Mouse (Mus musculus) midbrain, embryonic 11.5 days (tissue): Measurements from ENCODE around the gene Rere. TPM values are rescaled to one million over a fixed set of nuclear protein-coding genes. Genes with fewer than 3 reads are reported as not detected.

Source experiments
- ATAC-seq: fragments of 200-750 bp; cut with Nextera tagmentation; 2 replicates; pipeline ENCODE4 v1.8.0; 2017; ENCODE audit warnings: moderate TSS enrichment, moderate library complexity; ENCODE audit not compliant: low FRiP score
- DNase-seq: peaks from one replicate; pipeline ENCODE4 v3.0.0; 2015; ENCODE audit warnings: low spot score; ENCODE audit errors: missing footprints
- H3K27ac ChIP-seq: fragments of 300-500 bp; sonication (generic); 2 replicates; pipeline ENCODE4 v1.5.1; 2014; ENCODE audit warnings: low read depth, low read length
- H3K27me3 ChIP-seq: fragments of 300-500 bp; sonication (generic); 2 replicates; pipeline ENCODE4 v1.6.1; 2014; ENCODE audit warnings: mild to moderate bottlenecking, low read length, moderate library complexity, mixed read lengths; ENCODE audit not compliant: control insufficient read depth, insufficient read depth
- H3K36me3 ChIP-seq: fragments of 300-500 bp; sonication (generic); 2 replicates; pipeline ENCODE4 v1.6.1; 2014; ENCODE audit warnings: mild to moderate bottlenecking, low read length, moderate library complexity, mixed read lengths; ENCODE audit not compliant: control insufficient read depth, insufficient read depth
- H3K4me1 ChIP-seq: fragments of 300-500 bp; sonication (generic); 2 replicates; pipeline ENCODE4 v1.6.1; 2014; ENCODE audit warnings: low read length; ENCODE audit not compliant: control insufficient read depth, insufficient read depth
- H3K4me2 ChIP-seq: fragments of 300-500 bp; sonication (generic); 2 replicates; pipeline ENCODE4 v1.6.1; 2014; ENCODE audit warnings: mild to moderate bottlenecking, moderate library complexity
- H3K4me3 ChIP-seq: fragments of 300-500 bp; sonication (generic); 2 replicates; pipeline ENCODE4 v1.5.1; 2014; ENCODE audit warnings: low read depth, low read length
- H3K9ac ChIP-seq: fragments of 300-500 bp; sonication (generic); 2 replicates; pipeline ENCODE4 v1.6.1; 2014; ENCODE audit warnings: low read length
- H3K9me3 ChIP-seq: fragments of 300-500 bp; sonication (generic); 2 replicates; pipeline ENCODE4 v1.6.1; 2016; ENCODE audit warnings: low read length; ENCODE audit not compliant: control insufficient read depth
- WGBS: fragments of 180-500 bp; shearing (Covaris S2); extraction: QIAGEN DNeasy Blood & Tissue Kit; methylation state at CpG from one replicate; pipeline ENCODE4 v1.1.7; 2014; 5-methylcytosine and 5-hydroxymethylcytosine counted together
- polyA plus RNA-seq: library from polyadenylated mRNA; unstranded; fragments of >200 nt; fragmentation: Nextera tagmentation; extraction: Ambion mirVana; gene quantifications from 2 replicates; pipeline ENCODE4 v1.2.1, GENCODE M21; 2014

Gene Rere
- polyA plus RNA-seq, 1 experiment from 2014 or later: 34.2 TPM

DNA sequence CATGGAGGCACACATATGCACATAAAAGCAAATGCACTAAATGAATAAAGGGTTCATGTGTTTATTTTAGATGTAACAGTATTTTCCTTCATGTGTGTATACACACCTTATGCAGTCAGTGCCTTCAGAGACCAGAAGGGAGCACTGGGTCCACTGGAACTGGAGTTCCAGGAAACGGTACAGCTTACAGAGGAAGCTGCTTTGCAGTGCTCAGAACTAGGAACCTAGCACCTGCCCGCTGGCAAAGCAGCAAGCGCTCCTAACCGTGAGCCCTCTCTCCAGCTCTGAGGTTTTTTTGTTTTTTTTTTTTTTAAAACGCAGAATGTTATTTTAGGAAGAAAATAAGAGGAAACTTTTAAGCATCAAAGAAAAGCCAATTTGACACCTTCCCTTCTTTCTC is 124.3 kb downstream of the Rere start:
- H3K36me3 ChIP-seq: peaks cover 5% of the 10 kb centered on the region; the same call in 1 of the 2 replicates
- no peak overlapping the region for H3K4me3 ChIP-seq
- peaks cover 14% of the 10 kb centered on the region for H3K4me1 ChIP-seq
- no peak for DNase-seq
- ATAC-seq: no peak
- no peaks in the 10 kb centered on the region for H3K9me3 ChIP-seq
- H3K4me2 ChIP-seq: no peak overlapping the region
- WGBS: 72% methylated on average over 5 of the region's 5 CpGs
- H3K27ac ChIP-seq: no peak overlapping the region
- no peaks in the 10 kb centered on the region for H3K27me3 ChIP-seq
- no peak overlapping the region for H3K9ac ChIP-seq

- no peak overlapping the region for H3K4me3 ChIP-seq
Measured at GRCm38 (mm10) chr4:150406320-150406719, 124.9 kb downstream of the Rere start.

DNA sequence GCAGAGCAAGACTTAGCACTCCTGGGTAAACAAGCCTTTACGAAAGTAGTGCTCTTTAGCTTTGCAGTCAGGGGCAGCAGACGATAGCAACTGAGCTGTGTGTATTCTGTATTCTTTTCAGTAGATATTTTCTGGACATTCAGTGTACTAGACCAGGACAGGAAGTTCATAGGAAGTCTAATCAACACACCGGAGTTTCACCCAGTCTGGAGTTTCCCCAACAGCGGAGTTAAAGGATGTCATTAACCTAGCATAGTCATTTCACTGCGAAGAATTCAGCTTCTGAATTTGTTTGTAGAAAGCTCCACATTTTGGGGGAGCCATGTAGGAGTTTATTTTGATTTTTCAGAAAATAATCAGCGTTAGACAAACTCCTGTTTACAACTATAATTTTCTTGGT is 125.4 kb downstream of the Rere start:
- Histone ChIP-seq H3K36me3 (peaks cover 5% of the 10 kb centered on the region; the same call in 1 of the 2 replicates), H3K9ac (no peak overlapping the region), H3K27ac (no peak overlapping the region), H3K4me3 (no peak overlapping the region), H3K4me1 (peaks cover 14% of the 10 kb centered on the region), H3K4me2 (no peak overlapping the region), H3K9me3 (no peaks in the 10 kb centered on the region), H3K27me3 (no peaks in the 10 kb centered on the region)
- ATAC-seq (no peak), DNase-seq (no peak)
- WGBS: 91% methylated on average over 6 of the region's 6 CpGs

More at GRCm38 (mm10) chr4:150406320-150406719, 124.9 kb downstream of the Rere start:
- H3K36me3 ChIP-seq: peaks cover 5% of the 10 kb centered on the region; the same call in 1 of the 2 replicates
- H3K27ac ChIP-seq: no peak overlapping the region
- H3K27me3 ChIP-seq: no peaks in the 10 kb centered on the region
- ATAC-seq (no peak), DNase-seq (no peak)
- peaks cover 14% of the 10 kb centered on the region for H3K4me1 ChIP-seq
- H3K9me3 ChIP-seq: no peaks in the 10 kb centered on the region
- WGBS: 58% methylated on average over 21 of the region's 21 CpGs
- no peak overlapping the region for H3K9ac ChIP-seq
- no peak overlapping the region for H3K4me2 ChIP-seq

DNA sequence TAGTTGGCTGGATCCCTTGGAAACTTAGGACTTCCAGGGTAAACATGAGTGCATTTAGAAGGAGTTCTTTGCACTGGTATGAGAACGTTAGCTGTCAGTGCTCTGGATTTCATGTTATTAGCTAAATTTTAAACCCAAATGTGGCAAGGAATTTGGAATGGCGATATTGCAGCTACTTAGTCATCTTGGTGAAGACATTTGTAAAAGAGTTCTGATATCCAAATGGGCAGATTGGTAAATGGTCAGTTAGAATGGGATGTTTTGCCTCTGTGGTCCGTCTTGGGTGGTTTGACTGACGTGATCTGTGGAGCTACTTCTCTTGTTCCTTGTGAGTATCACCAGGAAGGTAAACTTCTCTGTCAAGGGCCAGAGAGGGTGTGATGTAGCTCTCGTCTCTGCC is 132.8 kb downstream of the Rere start:
- WGBS: 79% methylated on average over 5 of the region's 5 CpGs
- no peak overlapping the region for H3K27ac ChIP-seq
- H3K4me3 ChIP-seq: no peak overlapping the region
- no peaks in the 10 kb centered on the region for H3K4me1 ChIP-seq
- ATAC-seq (no peak), DNase-seq (no peak)
- H3K36me3 ChIP-seq: peaks cover 3% of the 10 kb centered on the region; the same call in 1 of the 2 replicates
- H3K9me3 ChIP-seq: no peaks in the 10 kb centered on the region
- no peak overlapping the region for H3K9ac ChIP-seq
- no peak overlapping the region for H3K4me2 ChIP-seq
- no peaks in the 10 kb centered on the region for H3K27me3 ChIP-seq

DNA sequence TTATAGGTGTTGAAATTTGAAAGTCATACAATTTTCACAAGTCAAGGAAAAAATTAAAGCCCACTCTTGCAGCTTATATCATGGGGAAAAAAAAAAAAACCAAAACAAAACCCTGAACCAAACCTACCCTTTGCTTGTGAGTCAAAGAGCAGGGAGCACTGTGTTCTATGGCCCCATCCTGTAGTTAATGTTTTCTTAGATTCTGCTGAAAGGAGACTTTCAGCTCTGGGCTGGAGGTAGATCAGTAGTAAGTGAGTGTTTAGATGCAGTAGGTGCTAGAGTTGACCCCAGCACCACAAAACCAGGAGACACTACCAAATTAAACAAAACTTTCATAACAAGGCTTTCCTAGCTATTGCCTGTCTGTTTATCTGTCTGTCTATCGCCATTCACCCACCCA is 133.3 kb downstream of the Rere start:
- Histone ChIP-seq H3K4me1 (no peaks in the 10 kb centered on the region), H3K9ac (no peak overlapping the region)
- WGBS: 97% methylated on average over 1 of the region's 1 CpGs

GRCm38 (mm10) chr4:150415227-150415969 is 134.0 kb downstream of the Rere start:
- no peak overlapping the region for H3K27ac ChIP-seq

More for the DNA sequence above, 133.3 kb downstream of the Rere start:
- no peak for DNase-seq
- Histone ChIP-seq H3K36me3 (peaks cover 3% of the 10 kb centered on the region; the same call in 1 of the 2 replicates), H3K27ac (no peak overlapping the region), H3K4me3 (no peak overlapping the region), H3K4me2 (no peak overlapping the region), H3K9me3 (no peaks in the 10 kb centered on the region), H3K27me3 (no peaks in the 10 kb centered on the region)
- no peak for ATAC-seq

GRCm38 (mm10) chr4:150420576-150421263 is 139.3 kb downstream of the Rere start:
- no peak overlapping the region for H3K27ac ChIP-seq
- no peak for ATAC-seq

More at GRCm38 (mm10) chr4:150415227-150415969, 134.0 kb downstream of the Rere start:
- no peak overlapping the region for H3K4me2 ChIP-seq
- no peaks in the 10 kb centered on the region for H3K36me3 ChIP-seq
- H3K27me3 ChIP-seq: no peaks in the 10 kb centered on the region
- DNase-seq: no peak
- no peak overlapping the region for H3K9ac ChIP-seq
- no peak overlapping the region for H3K4me3 ChIP-seq
- whole genome bisulfite sequencing: 65% methylated on average over 10 of the region's 10 CpGs
- no peak for ATAC-seq
- H3K9me3 ChIP-seq: no peaks in the 10 kb centered on the region
- no peaks in the 10 kb centered on the region for H3K4me1 ChIP-seq

DNA sequence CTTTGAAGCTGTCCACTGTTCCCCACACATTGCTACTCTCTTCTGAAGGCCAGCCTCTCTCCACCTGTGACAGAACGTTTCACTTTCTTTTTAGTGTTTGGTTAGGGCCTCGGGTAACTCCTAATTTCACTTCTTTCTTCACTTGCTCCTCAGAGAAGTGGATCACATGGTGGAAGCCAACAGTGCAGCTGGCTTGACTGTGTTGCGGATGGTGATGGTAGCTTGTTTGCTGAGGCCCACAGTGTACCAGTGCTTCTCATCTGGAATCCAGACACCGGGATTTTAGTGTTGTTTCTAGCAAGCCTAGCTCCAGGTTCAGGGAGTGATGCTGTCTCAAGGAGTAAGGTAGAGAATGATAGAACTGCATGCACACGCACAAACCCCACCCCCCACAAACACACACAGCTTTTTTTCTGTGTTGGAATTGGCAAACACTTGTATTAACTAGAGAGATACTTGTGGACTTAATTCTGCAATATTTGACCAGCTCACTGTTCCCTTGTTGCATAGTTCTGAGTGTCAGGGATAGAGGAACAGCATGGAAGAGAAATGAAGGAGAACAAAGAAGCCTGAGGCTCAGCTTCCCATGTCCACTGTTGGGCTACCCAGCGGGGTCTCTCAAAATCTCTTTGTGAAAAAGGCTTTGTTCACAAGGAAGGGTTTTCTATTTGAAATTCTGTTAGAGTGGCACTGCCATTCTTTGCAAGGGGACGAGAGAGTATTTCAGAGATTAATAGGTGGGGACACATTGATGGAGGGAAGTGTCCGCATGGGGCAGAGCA is 144.8 kb downstream of the Rere start:
- peak overlapping the region; percentile 21; the same call in 1 of the 2 replicates for H3K9ac ChIP-seq
- DNase-seq (peak; percentile 94), ATAC-seq (peak; percentile 84)
- H3K4me1 ChIP-seq: peaks cover 22% of the 10 kb centered on the region
- no peaks in the 10 kb centered on the region for H3K36me3 ChIP-seq
- peak overlapping the region; percentile 82 for H3K27ac ChIP-seq
- no peaks in the 10 kb centered on the region for H3K27me3 ChIP-seq
- peak overlapping the region; percentile 12; the same call in 1 of the 2 replicates for H3K4me2 ChIP-seq
- WGBS: 28% methylated on average over 8 of the region's 8 CpGs
- H3K9me3 ChIP-seq: no peaks in the 10 kb centered on the region
- no peak overlapping the region for H3K4me3 ChIP-seq

More at GRCm38 (mm10) chr4:150420576-150421263, 139.3 kb downstream of the Rere start:
- H3K36me3 ChIP-seq: no peaks in the 10 kb centered on the region
- H3K9ac ChIP-seq: no peak overlapping the region
- 86% methylated on average over 10 of the region's 10 CpGs for WGBS
- H3K4me1 ChIP-seq: peaks cover under 1% of the 10 kb centered on the region; the same call in 1 of the 2 replicates
- no peaks in the 10 kb centered on the region for H3K27me3 ChIP-seq
- no peak overlapping the region for H3K4me3 ChIP-seq
- no peak overlapping the region for H3K4me2 ChIP-seq
- DNase-seq: no peak
- H3K9me3 ChIP-seq: no peaks in the 10 kb centered on the region
